Mouse (Mus musculus): Measurements from ENCODE around the gene Lcn2. TPM values are rescaled to one million over a fixed set of nuclear protein-coding genes. Genes with fewer than 3 reads are reported as not detected.

Lcn2 gene
- total and polyA plus RNA-seq, 2 experiments from 2014 or later = 1.1 to 2.0 TPM

DNA sequence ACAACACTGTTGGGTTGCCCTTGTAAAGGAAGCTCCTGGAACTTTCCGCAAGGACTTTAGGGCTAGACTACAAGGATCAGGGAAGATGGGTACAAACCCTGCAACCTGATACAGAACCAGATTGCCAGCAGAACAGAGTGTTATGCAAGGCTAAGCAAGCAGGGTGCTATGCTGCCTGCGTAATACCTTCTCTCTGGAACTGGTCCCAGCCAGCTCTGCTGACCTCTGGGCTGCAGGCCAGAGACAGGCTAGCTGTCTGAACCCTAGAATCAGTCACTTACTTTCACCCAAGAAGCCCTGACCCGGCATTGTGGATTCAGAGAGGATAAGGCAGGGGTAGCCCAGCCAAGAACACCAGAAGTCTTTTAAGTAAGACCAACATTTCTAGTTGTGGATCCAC lies 31.3 kb upstream of the Lcn2 start:
- TF ChIP-seq EP300 (IDR thresholded peaks at IDR 0.05; ENCODE audit: low read depth) (no peak), CTCF (IDR thresholded peaks at IDR 0.05; ENCODE audit: low read depth) (no peak)
- H3K9ac ChIP-seq (replicated peaks; ENCODE audit: low read depth, low read length) = no peak overlapping the region
- ATAC-seq (ENCODE audit: insufficient read depth, low read depth) (peak; percentile 34), DNase-seq (ENCODE audit: low spot score) (no peak)
- no peak overlapping the region for H3K4me2 ChIP-seq (ENCODE audit: low read depth, low read length)
- H3K4me3 ChIP-seq (ENCODE audit: low read depth, low read length) = no peak overlapping the region
- peaks cover 63% of the 10 kb centered on the region for H3K36me3 ChIP-seq (replicated peaks; ENCODE audit: control insufficient read depth, insufficient read depth, low read length)
- 0 out of 2 replicates have a peak overlapping the region, but pooled peaks have one; percentile 3 for H3K27ac ChIP-seq (ENCODE audit: low read depth)
- H3K9me3 ChIP-seq (replicated peaks; ENCODE audit: control insufficient read depth, low read length) = no peaks in the 10 kb centered on the region
- H3K4me1 ChIP-seq (ENCODE audit: control insufficient read depth, insufficient read depth) = peaks cover 26% of the 10 kb centered on the region
- 60% methylated on average over 3 of the region's 3 CpGs for WGBS
- H3K27me3 ChIP-seq (ENCODE audit: control insufficient read depth, insufficient read depth, low read length) = no peaks in the 10 kb centered on the region

DNA sequence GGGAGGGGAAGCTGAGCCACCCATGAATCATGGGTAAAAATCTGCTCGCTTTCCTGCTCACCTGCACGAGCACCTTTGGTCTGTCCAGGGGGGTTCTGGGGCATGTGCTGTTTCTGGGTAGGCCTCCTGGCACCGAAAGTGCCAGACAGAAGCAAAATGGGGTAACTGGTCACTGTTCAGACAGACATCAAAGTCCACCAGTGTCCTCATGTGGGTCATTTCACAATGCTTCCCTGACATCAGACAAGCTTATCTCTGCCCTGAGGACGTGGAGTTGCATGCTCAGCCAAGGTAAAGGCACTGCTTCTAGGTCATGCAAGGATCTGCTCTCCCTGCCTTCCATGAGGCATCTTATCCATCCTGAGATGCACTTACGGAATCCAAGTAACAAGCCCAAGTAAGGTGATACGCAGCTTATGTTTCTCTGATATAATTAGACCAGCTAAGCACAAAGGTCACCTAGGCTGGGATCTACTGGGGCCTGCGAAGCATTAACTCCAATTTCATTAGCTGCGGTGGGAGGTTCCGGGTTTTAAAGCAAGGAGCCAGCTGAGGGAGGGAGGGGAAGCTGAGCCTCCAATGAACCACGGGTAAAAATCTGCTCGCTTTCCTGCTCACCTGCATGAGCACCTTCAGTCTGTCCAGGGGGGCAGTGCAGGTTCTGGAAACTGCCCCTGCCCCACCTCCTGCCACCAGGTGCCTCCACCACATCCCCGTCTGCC lies 30.5 kb upstream of the Lcn2 start:
- WGBS = 85% methylated on average over 12 of the region's 12 CpGs
- DNase-seq (ENCODE audit: low spot score) = no peak
- Histone ChIP-seq H3K4me2 (ENCODE audit: low read depth, low read length) (no peak overlapping the region), H3K27ac (ENCODE audit: low read depth) (no peak overlapping the region), H3K27me3 (ENCODE audit: control insufficient read depth, insufficient read depth, low read length) (no peaks in the 10 kb centered on the region), H3K4me1 (ENCODE audit: control insufficient read depth, insufficient read depth) (peaks cover 19% of the 10 kb centered on the region), H3K9ac (replicated peaks; ENCODE audit: low read depth, low read length) (no peak overlapping the region), H3K9me3 (replicated peaks; ENCODE audit: control insufficient read depth, low read length) (no peaks in the 10 kb centered on the region), H3K4me3 (ENCODE audit: low read depth, low read length) (no peak overlapping the region), H3K36me3 (replicated peaks; ENCODE audit: control insufficient read depth, insufficient read depth, low read length) (peaks cover 63% of the 10 kb centered on the region)
- TF ChIP-seq EP300 (IDR thresholded peaks at IDR 0.05; ENCODE audit: low read depth) = no peak
- no peak for TF ChIP-seq CTCF (IDR thresholded peaks at IDR 0.05; ENCODE audit: low read depth)
- no peak for ATAC-seq (ENCODE audit: insufficient read depth, low read depth)

DNA sequence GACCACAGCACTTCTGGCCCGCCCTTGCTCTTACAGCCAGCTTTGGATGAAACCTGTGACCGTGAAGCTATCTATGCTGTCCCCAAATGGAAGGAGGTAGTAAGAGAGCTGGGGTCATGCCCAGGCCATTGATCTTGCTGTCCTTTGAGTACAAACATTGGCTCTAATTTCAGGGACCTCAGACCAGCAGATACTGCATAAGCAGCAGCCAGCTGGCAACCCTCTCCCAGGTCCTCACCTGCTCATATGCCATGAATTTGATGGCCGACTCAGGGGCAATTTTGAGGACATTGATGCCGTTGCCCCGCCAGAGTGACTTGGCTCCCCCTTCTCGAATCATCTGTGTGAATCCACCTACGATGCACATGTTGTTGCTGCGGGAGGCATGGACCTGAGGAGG lies 29.4 kb upstream of the Lcn2 start:
- TF ChIP-seq CTCF (IDR thresholded peaks at IDR 0.05; ENCODE audit: low read depth) = no peak
- no peak for TF ChIP-seq EP300 (IDR thresholded peaks at IDR 0.05; ENCODE audit: low read depth)
- no peak for ATAC-seq (ENCODE audit: insufficient read depth, low read depth)
- H3K4me2 ChIP-seq (ENCODE audit: low read depth, low read length) = no peak overlapping the region
- H3K27ac ChIP-seq (ENCODE audit: low read depth) = no peak overlapping the region
- no peaks in the 10 kb centered on the region for H3K9me3 ChIP-seq (replicated peaks; ENCODE audit: control insufficient read depth, low read length)
- H3K27me3 ChIP-seq (ENCODE audit: control insufficient read depth, insufficient read depth, low read length) = no peaks in the 10 kb centered on the region
- no peak overlapping the region for H3K9ac ChIP-seq (replicated peaks; ENCODE audit: low read depth, low read length)
- H3K4me1 ChIP-seq (ENCODE audit: control insufficient read depth, insufficient read depth) = peaks cover 8% of the 10 kb centered on the region
- 91% methylated on average over 8 of the region's 8 CpGs for WGBS
- DNase-seq (ENCODE audit: low spot score) = no peak
- no peak overlapping the region for H3K4me3 ChIP-seq (ENCODE audit: low read depth, low read length)
- H3K36me3 ChIP-seq (replicated peaks; ENCODE audit: control insufficient read depth, insufficient read depth, low read length) = peaks cover 63% of the 10 kb centered on the region

DNA sequence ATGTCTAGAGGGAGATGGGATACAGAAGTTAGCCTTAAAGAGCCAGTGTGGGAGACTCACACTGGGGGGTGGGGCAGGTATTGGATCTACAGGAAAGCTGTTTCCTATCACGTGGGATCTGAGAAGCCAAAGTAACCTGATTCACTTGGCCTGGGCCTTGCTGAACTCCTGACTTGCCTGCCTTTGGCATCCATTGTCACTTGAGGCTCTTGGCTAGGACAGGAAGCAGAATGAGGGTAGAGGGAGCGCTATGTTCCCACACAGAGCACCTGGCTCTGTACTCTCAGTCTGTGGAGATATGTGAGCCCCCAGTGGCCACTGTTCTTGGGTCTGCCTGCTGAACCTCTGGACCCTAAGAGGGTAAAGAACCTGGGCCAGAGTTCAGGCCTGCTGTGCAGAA lies 28.5 kb upstream of the Lcn2 start:
- H3K27ac ChIP-seq (ENCODE audit: low read depth) = no peak overlapping the region
- H3K4me1 ChIP-seq (ENCODE audit: control insufficient read depth, insufficient read depth) = no peaks in the 10 kb centered on the region
- no peak overlapping the region for H3K4me2 ChIP-seq (ENCODE audit: low read depth, low read length)
- no peak overlapping the region for H3K4me3 ChIP-seq (ENCODE audit: low read depth, low read length)
- WGBS = 80% methylated on average over 2 of the region's 2 CpGs
- TF ChIP-seq EP300 (IDR thresholded peaks at IDR 0.05; ENCODE audit: low read depth) (no peak), CTCF (IDR thresholded peaks at IDR 0.05; ENCODE audit: low read depth) (no peak)
- peaks cover 63% of the 10 kb centered on the region for H3K36me3 ChIP-seq (replicated peaks; ENCODE audit: control insufficient read depth, insufficient read depth, low read length)
- H3K27me3 ChIP-seq (ENCODE audit: control insufficient read depth, insufficient read depth, low read length) = no peaks in the 10 kb centered on the region
- DNase-seq (ENCODE audit: low spot score) (no peak), ATAC-seq (ENCODE audit: insufficient read depth, low read depth) (no peak)
- no peak overlapping the region for H3K9ac ChIP-seq (replicated peaks; ENCODE audit: low read depth, low read length)
- H3K9me3 ChIP-seq (replicated peaks; ENCODE audit: control insufficient read depth, low read length) = no peaks in the 10 kb centered on the region

DNA sequence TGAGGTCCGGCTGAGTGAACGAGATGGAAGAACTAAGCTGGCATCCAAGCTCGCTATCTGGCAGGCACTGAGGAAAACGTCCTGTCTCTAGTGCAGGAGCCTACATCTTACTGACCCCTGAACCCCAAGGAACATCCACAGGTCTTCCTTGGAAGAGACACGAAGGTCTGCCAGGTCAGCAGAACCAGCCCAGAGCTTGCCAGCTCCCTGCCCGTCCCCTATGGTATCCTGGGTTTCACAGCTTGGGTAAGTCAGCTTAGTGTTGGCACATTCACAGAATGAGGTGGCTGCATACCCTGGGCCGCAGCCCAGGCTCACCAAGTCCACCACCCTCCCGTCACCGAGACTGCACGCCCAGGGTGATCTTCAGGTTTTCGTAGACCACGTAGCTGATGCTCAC lies 27.7 kb upstream of the Lcn2 start:
- 89% methylated on average over 12 of the region's 12 CpGs for WGBS
- Histone ChIP-seq H3K36me3 (replicated peaks; ENCODE audit: control insufficient read depth, insufficient read depth, low read length) (peaks cover 58% of the 10 kb centered on the region), H3K4me3 (ENCODE audit: low read depth, low read length) (no peak overlapping the region), H3K4me2 (ENCODE audit: low read depth, low read length) (no peak overlapping the region), H3K27ac (ENCODE audit: low read depth) (no peak overlapping the region), H3K4me1 (ENCODE audit: control insufficient read depth, insufficient read depth) (no peaks in the 10 kb centered on the region), H3K9ac (replicated peaks; ENCODE audit: low read depth, low read length) (no peak overlapping the region), H3K27me3 (ENCODE audit: control insufficient read depth, insufficient read depth, low read length) (no peaks in the 10 kb centered on the region), H3K9me3 (replicated peaks; ENCODE audit: control insufficient read depth, low read length) (no peaks in the 10 kb centered on the region)
- DNase-seq (ENCODE audit: low spot score) = no peak
- no peak for ATAC-seq (ENCODE audit: insufficient read depth, low read depth)
- no peak for TF ChIP-seq EP300 (IDR thresholded peaks at IDR 0.05; ENCODE audit: low read depth)
- no peak for TF ChIP-seq CTCF (IDR thresholded peaks at IDR 0.05; ENCODE audit: low read depth)

DNA sequence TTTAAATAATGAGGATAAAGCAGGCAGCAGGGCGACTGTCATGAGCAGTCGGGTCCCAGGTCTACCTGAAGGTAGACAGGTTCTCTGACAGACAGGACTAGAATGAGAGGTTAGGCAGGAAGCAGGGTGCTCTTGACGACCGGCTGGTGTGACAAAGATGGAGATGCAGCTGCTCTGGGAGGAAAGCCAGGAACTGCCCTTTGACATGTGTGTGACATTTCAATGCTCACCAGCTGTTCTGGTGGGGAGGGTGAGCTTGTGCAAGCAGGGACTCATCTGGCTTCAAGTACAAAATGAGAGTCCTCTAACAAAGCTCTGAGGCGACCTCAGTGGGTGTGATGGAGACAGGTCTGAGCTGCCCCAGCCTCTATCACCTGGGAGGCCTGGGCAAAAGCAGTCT lies 25.9 kb upstream of the Lcn2 start:
- no peaks in the 10 kb centered on the region for H3K4me1 ChIP-seq (ENCODE audit: control insufficient read depth, insufficient read depth)
- 45% methylated on average over 5 of the region's 5 CpGs for WGBS
- DNase-seq (ENCODE audit: low spot score) = no peak
- TF ChIP-seq CTCF (IDR thresholded peaks at IDR 0.05; ENCODE audit: low read depth) = no peak
- TF ChIP-seq EP300 (IDR thresholded peaks at IDR 0.05; ENCODE audit: low read depth) = no peak
- H3K36me3 ChIP-seq (replicated peaks; ENCODE audit: control insufficient read depth, insufficient read depth, low read length) = peaks cover 45% of the 10 kb centered on the region
- no peak overlapping the region for H3K27ac ChIP-seq (ENCODE audit: low read depth)
- H3K9me3 ChIP-seq (replicated peaks; ENCODE audit: control insufficient read depth, low read length) = no peaks in the 10 kb centered on the region
- H3K4me2 ChIP-seq (ENCODE audit: low read depth, low read length) = no peak overlapping the region
- no peaks in the 10 kb centered on the region for H3K27me3 ChIP-seq (ENCODE audit: control insufficient read depth, insufficient read depth, low read length)
- H3K9ac ChIP-seq (replicated peaks; ENCODE audit: low read depth, low read length) = no peak overlapping the region
- H3K4me3 ChIP-seq (ENCODE audit: low read depth, low read length) = no peak overlapping the region
- ATAC-seq (ENCODE audit: insufficient read depth, low read depth) = no peak
